Mouse (Mus musculus) left cerebral cortex, adult 2 months (tissue): Measurements from ENCODE around the gene Ccl11. TPM values are rescaled to one million over a fixed set of nuclear protein-coding genes. Genes with fewer than 3 reads are reported as not detected.
A peak's percentile ranks its signal among the peaks of the same experiment; 100 is the strongest.

ENCODE experiments used
- DNase-seq, 2 experiments: peaks; one replicate each; pipeline ENCODE4 v3.0.0; 2021 to 2022; ENCODE audit warnings: low spot score in 2 of 2, mixed read lengths in 1 of 2; ENCODE audit errors: extremely low spot score in 1 of 2
- H3K27ac ChIP-seq: fragments of 200-600 bp; 2 replicates; pipeline ENCODE4 v1.8.1; 2022
- H3K4me3 ChIP-seq: fragments of 200-600 bp; 2 replicates; pipeline ENCODE4 v1.8.1; 2022
- CTCF ChIP-seq: fragments of 200-600 bp; IDR thresholded peaks from 2 replicates; pipeline ENCODE4 v1.8.1; 2022; ENCODE audit warnings: antibody characterized with exemption, mild to moderate bottlenecking, moderate library complexity
- intact Hi-C: fragments of 180-260 bp; cut with DNase I; formaldehyde crosslinking; loops from one replicate; pipeline ENCODE4 v1.15.1; 2025
- total RNA-seq, 2 experiments: library from RNA; stranded (reverse); gene quantifications; 2 replicates each; pipeline ENCODE4 v1.2.3; 2021

Gene Ccl11
- total RNA-seq, 2 experiments from 2014 or later: 0.43 TPM; not detected in 1

- Histone ChIP-seq H3K27ac (no peak overlapping the region), H3K4me3 (no peak overlapping the region)
- no peak for TF ChIP-seq CTCF
- intact Hi-C loops: no loop called here
- no peak for DNase-seq
Measured at GRCm38 (mm10) chr11:82032136-82032535, 25.5 kb upstream of the Ccl11 start.

GRCm38 (mm10) chr11:82032678-82033344 lies 24.8 kb upstream of the Ccl11 start:
- no peak overlapping the region for H3K4me3 ChIP-seq
- intact Hi-C loops: no loop called here
- H3K27ac ChIP-seq: no peak overlapping the region
- TF ChIP-seq CTCF: no peak
- no peak for DNase-seq

DNA sequence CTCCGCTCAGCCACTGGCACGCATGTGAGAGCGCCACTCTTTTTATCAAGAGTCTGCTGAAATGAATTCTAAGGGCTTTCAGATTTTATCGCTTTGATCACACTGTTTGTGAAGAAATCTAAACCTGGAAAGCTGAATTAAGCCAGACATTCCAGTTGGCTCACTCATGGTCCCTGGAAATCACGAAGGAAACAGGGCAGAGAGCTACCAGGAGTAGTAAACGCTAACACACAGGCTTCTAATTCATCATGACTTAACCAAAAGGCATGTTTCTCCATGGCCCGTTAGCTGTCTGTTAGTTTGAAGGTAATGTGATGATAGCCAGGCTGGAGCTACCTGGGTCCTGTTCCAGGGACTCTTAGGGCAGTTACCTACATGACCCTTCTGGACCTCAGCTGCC lies 23.2 kb upstream of the Ccl11 start:
- intact Hi-C loops: no loop called here
- no peak overlapping the region for H3K27ac ChIP-seq
- TF ChIP-seq CTCF: no peak
- no peak overlapping the region for H3K4me3 ChIP-seq
- DNase-seq: no peak

DNA sequence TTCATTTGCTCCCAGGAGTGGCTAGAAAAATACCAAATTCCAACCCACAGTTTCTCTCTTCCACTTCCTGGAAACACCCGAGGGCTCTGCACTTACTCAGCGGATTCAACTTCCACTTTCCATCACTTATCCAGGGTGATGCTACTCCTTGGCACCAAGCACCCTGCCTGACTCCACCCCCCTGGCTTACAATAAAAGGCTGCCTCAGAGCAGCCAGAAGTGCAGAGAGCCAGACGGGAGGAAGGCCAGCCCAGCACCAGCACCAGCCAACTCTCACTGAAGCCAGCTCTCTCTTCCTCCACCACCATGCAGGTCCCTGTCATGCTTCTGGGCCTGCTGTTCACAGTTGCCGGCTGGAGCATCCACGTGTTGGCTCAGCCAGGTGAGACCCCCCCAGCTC lies 22.3 kb upstream of the Ccl11 start, which contains the start of gene Ccl2:
TSS of gene Ccl2 (plus strand) at position 216 of the 400 bp plus-strand sequence.
- Histone ChIP-seq H3K4me3 (no peak within 1 kb of the TSS), H3K27ac (no peak within 1 kb of the TSS)
- DNase-seq: peak; percentile 35
- intact Hi-C loops: loop anchor here (5.0 kb wide), 1 partner anchor 38 kb away; no protein-coding TSS in a partner anchor
- TF ChIP-seq CTCF: no peak

GRCm38 (mm10) chr11:82035857-82036256 lies 21.8 kb upstream of the Ccl11 start:
- Histone ChIP-seq H3K27ac (no peak overlapping the region), H3K4me3 (no peak overlapping the region)
- no peak for DNase-seq
- no peak for TF ChIP-seq CTCF
- intact Hi-C loops: loop anchor here (5.0 kb wide), 1 partner anchor 39 kb away; no protein-coding TSS in a partner anchor

DNA sequence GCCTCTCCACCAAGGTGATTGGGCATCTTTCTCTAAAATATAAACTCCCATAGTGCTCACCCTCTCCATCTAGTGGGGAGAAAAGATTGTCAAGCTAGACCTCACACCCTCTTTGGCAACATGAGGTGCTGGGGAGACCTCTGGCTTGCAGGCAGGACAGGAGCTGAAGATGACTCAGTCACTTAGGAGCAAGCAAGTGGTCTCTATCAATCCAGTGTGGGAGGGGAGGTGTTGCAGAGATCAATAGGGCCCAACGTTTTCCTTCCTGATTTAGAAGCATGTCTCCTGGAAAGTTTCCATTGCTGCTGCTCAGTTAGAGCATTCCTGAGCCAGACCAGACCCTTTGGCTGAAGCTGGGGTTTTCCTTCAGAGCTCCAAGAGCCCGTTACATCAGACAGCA lies 19.1 kb upstream of the Ccl11 start, which contains the start of gene Gm17268:
TSS of gene Gm17268 (minus strand) at position 28 of the 400 bp plus-strand sequence.
- TF ChIP-seq CTCF: peak; percentile 21
- intact Hi-C loops: loop anchor here (5.0 kb wide), 1 partner anchor 41 kb away; no protein-coding TSS in a partner anchor
- no peak for DNase-seq
- Histone ChIP-seq H3K27ac (no peak within 1 kb of the TSS), H3K4me3 (no peak within 1 kb of the TSS)

DNA sequence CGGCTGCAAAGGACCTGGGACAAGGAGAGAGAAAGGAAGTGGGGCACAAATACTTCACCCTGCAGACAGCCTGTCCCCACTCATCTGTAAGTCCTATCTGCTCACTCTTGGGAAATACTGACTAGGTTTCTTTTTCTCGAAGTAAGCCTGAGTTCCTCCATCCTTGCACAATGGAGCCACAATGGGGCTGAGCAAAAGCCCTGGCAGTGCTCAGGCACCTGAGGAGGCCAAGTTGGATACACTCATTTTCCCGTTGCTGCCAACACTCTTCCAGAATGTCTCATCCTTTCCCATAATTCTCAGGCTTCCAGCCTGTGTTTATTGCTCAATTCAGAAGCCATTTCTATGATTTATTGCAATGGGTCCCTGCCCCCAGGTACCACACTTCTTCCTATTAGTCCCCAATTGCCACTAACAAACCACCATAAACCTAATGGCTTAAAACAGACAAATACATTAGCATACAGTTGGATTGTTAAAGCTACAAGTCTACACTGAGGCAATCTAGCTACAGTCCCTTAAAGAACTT lies 18.4 kb upstream of the Ccl11 start:
- Histone ChIP-seq H3K27ac (no peak overlapping the region), H3K4me3 (no peak overlapping the region)
- intact Hi-C loops: loop anchor here (5.0 kb wide), 1 partner anchor 42 kb away; no protein-coding TSS in a partner anchor
- no peak for TF ChIP-seq CTCF
- DNase-seq: no peak

DNA sequence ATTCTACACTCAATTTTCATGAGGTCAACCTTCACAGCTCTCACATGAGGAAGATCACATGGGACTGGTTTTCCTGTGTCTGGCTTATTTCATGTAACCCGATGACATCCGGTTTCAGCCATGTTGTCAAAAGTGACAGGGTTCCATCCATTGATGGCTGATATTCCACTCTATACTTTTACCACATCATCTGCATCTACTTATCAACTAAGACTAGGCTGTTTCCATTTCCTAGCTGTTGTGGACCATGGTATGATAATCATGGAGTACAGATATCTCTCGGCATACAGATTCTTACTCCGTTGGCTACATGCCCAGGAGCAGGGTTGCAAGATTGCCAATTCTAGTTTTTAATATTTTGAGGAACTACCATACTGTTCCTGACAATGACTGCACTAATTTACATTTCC lies 15.9 kb upstream of the Ccl11 start:
- H3K4me3 ChIP-seq: no peak overlapping the region
- TF ChIP-seq CTCF: no peak
- intact Hi-C loops: no loop called here
- DNase-seq: no peak
- no peak overlapping the region for H3K27ac ChIP-seq

- Histone ChIP-seq H3K27ac (no peak within 1 kb of the TSS), H3K4me3 (no peak within 1 kb of the TSS)
- DNase-seq: no peak
- intact Hi-C loops: no loop called here
- TF ChIP-seq CTCF: no peak
Measured at GRCm38 (mm10) chr11:82045471-82045870, 12.2 kb upstream of the Ccl11 start, which contains the start of gene Ccl7. Gene Ccl7, plus strand, starts transcription at chr11:82045712.

- no peak for DNase-seq
- intact Hi-C loops: loop anchor here (2.0 kb wide), 1 partner anchor 129 kb away; no protein-coding TSS in a partner anchor
- Histone ChIP-seq H3K27ac (no peak overlapping the region), H3K4me3 (no peak overlapping the region)
- peak; percentile 48 for TF ChIP-seq CTCF
Measured at GRCm38 (mm10) chr11:82047746-82048415, 9.7 kb upstream of the Ccl11 start.

- intact Hi-C loops: no loop called here
- Histone ChIP-seq H3K4me3 (no peak overlapping the region), H3K27ac (no peak overlapping the region)
- DNase-seq: no peak
- no peak for TF ChIP-seq CTCF
Measured at GRCm38 (mm10) chr11:82053849-82054248, 3.8 kb upstream of the Ccl11 start.

DNA sequence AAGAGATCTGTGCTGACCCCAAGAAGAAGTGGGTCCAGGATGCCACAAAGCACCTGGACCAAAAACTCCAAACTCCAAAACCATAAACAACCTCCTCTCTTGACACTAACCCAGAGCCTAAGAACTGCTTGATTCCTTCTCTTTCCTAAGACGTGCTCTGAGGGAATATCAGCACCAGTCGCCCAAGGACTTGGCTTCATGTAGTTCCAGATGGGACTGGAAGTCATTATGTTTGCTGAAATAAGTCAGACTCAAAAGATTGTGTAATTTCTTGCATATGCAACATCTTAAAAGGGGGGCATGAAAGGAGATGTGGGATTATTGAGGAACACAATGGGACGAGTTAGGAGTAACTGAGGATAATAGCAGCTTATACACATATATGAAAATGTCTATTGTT lies 4.6 kb downstream of the Ccl11 start:
- DNase-seq: no peak
- Histone ChIP-seq H3K4me3 (no peak overlapping the region), H3K27ac (no peak overlapping the region)
- intact Hi-C loops: no loop called here
- no peak for TF ChIP-seq CTCF
